Mouse (Mus musculus) midbrain, embryonic 10.5 days (tissue): ENCODE data around the gene Cdkn2aipnl. TPM values are rescaled to one million over a fixed set of nuclear protein-coding genes. Genes with fewer than 3 reads are reported as not detected.

Source experiments
- DNase-seq: peaks from one replicate; pipeline ENCODE4 v3.0.0-alpha.2; 2017; ENCODE audit warnings: low spot score
- H3K27ac ChIP-seq: fragments of 300-500 bp; sonication (generic); replicated peaks from 2 replicates; pipeline ENCODE4 v1.5.1; 2016; ENCODE audit warnings: mild to moderate bottlenecking
- H3K27me3 ChIP-seq: fragments of 300-500 bp; sonication (generic); 2 replicates; pipeline ENCODE4 v1.6.1; 2016; ENCODE audit warnings: low read depth, mild to moderate bottlenecking; ENCODE audit not compliant: poor library complexity, severe bottlenecking
- H3K36me3 ChIP-seq: fragments of 300-500 bp; sonication (generic); 2 replicates; pipeline ENCODE4 v1.6.1; 2016; ENCODE audit warnings: mild to moderate bottlenecking, moderate library complexity
- H3K4me1 ChIP-seq: fragments of 300-500 bp; sonication (generic); 2 replicates; pipeline ENCODE4 v1.6.1; 2016
- H3K4me3 ChIP-seq: fragments of 300-500 bp; sonication (generic); 2 replicates; pipeline ENCODE4 v1.5.1; 2016; ENCODE audit warnings: mild to moderate bottlenecking, moderate library complexity
- H3K9me3 ChIP-seq: fragments of 300-500 bp; sonication (generic); replicated peaks from 2 replicates; pipeline ENCODE4 v1.6.1; 2016; ENCODE audit warnings: mild to moderate bottlenecking
- WGBS: fragments of 180-500 bp; shearing (Covaris S2); methylation state at CpG from one replicate; pipeline ENCODE4 v1.1.7; 2016; 5-methylcytosine and 5-hydroxymethylcytosine counted together
- polyA plus RNA-seq: library from polyadenylated mRNA; unstranded; fragments of >200 nt; fragmentation: Nextera tagmentation; extraction: Ambion mirVana; gene quantifications from 2 replicates; pipeline ENCODE4 v1.2.1, GENCODE M21; 2016

Gene Cdkn2aipnl
- polyA plus RNA-seq, 1 experiment from 2014 or later = 141 TPM

- DNase-seq = no peak
- 0 out of 2 replicates have a peak overlapping the region, but pooled peaks have one; percentile 13 for H3K27ac ChIP-seq
- H3K4me3 ChIP-seq = no peak overlapping the region
- no peaks in the 10 kb centered on the region for H3K27me3 ChIP-seq
- 73% methylated on average over 6 of the region's 6 CpGs for WGBS
- H3K36me3 ChIP-seq = no peaks in the 10 kb centered on the region
- no peaks in the 10 kb centered on the region for H3K9me3 ChIP-seq
- peaks cover 2% of the 10 kb centered on the region; the same call in 1 of the 2 replicates for H3K4me1 ChIP-seq
Measured at GRCm38 (mm10) chr11:51937361-51937781, 30.1 kb upstream of the Cdkn2aipnl start.

GRCm38 (mm10) chr11:51938817-51939589 is 28.5 kb upstream of the Cdkn2aipnl start:
- DNase-seq = no peak
- Histone ChIP-seq H3K4me3 (no peak overlapping the region), H3K36me3 (no peaks in the 10 kb centered on the region), H3K27ac (no peak overlapping the region), H3K9me3 (no peaks in the 10 kb centered on the region), H3K27me3 (no peaks in the 10 kb centered on the region), H3K4me1 (peaks cover 5% of the 10 kb centered on the region)
- 86% methylated on average over 12 of the region's 12 CpGs for WGBS

GRCm38 (mm10) chr11:51939590-51939955 is 27.9 kb upstream of the Cdkn2aipnl start:
- 85% methylated on average over 8 of the region's 8 CpGs for WGBS
- Histone ChIP-seq H3K27me3 (no peaks in the 10 kb centered on the region), H3K9me3 (no peaks in the 10 kb centered on the region), H3K27ac (no peak overlapping the region), H3K4me1 (peaks cover 5% of the 10 kb centered on the region), H3K4me3 (no peak overlapping the region), H3K36me3 (no peaks in the 10 kb centered on the region)
- no peak for DNase-seq

- Histone ChIP-seq H3K9me3 (no peaks in the 10 kb centered on the region), H3K36me3 (no peaks in the 10 kb centered on the region), H3K27me3 (no peaks in the 10 kb centered on the region), H3K27ac (no peak overlapping the region), H3K4me1 (peaks cover 5% of the 10 kb centered on the region), H3K4me3 (no peak overlapping the region)
- DNase-seq = no peak
- WGBS = 80% methylated on average over 13 of the region's 13 CpGs
Measured at GRCm38 (mm10) chr11:51940511-51940955, 26.9 kb upstream of the Cdkn2aipnl start.

GRCm38 (mm10) chr11:51942602-51943499 is 24.6 kb upstream of the Cdkn2aipnl start:
- Histone ChIP-seq H3K4me3 (no peak overlapping the region), H3K27me3 (no peaks in the 10 kb centered on the region), H3K4me1 (peaks cover 3% of the 10 kb centered on the region), H3K36me3 (no peaks in the 10 kb centered on the region), H3K9me3 (no peaks in the 10 kb centered on the region), H3K27ac (no peak overlapping the region)
- WGBS = 75% methylated on average over 15 of the region's 15 CpGs
- DNase-seq = no peak

GRCm38 (mm10) chr11:51943500-51943841 is 24.0 kb upstream of the Cdkn2aipnl start:
- 62% methylated on average over 6 of the region's 6 CpGs for WGBS
- no peak for DNase-seq
- Histone ChIP-seq H3K36me3 (no peaks in the 10 kb centered on the region), H3K27ac (no peak overlapping the region), H3K4me3 (no peak overlapping the region), H3K9me3 (no peaks in the 10 kb centered on the region), H3K27me3 (no peaks in the 10 kb centered on the region), H3K4me1 (peaks cover 3% of the 10 kb centered on the region)

GRCm38 (mm10) chr11:51944239-51944638 is 23.2 kb upstream of the Cdkn2aipnl start:
- Histone ChIP-seq H3K27ac (no peak overlapping the region), H3K9me3 (no peaks in the 10 kb centered on the region), H3K36me3 (no peaks in the 10 kb centered on the region), H3K4me3 (no peak overlapping the region), H3K4me1 (peaks cover 3% of the 10 kb centered on the region), H3K27me3 (no peaks in the 10 kb centered on the region)
- no peak for DNase-seq
- 87% methylated on average over 3 of the region's 3 CpGs for WGBS

GRCm38 (mm10) chr11:51945548-51945947 is 21.9 kb upstream of the Cdkn2aipnl start:
- DNase-seq = no peak
- Histone ChIP-seq H3K9me3 (no peaks in the 10 kb centered on the region), H3K4me3 (no peak overlapping the region), H3K36me3 (no peaks in the 10 kb centered on the region), H3K4me1 (peaks cover 3% of the 10 kb centered on the region), H3K27me3 (no peaks in the 10 kb centered on the region), H3K27ac (no peak overlapping the region)
- 59% methylated on average over 8 of the region's 8 CpGs for WGBS

- WGBS = 85% methylated on average over 6 of the region's 6 CpGs
- Histone ChIP-seq H3K4me1 (peaks cover 3% of the 10 kb centered on the region), H3K4me3 (no peak overlapping the region), H3K27me3 (no peaks in the 10 kb centered on the region), H3K27ac (no peak overlapping the region), H3K36me3 (no peaks in the 10 kb centered on the region), H3K9me3 (no peaks in the 10 kb centered on the region)
- DNase-seq = no peak
Measured at GRCm38 (mm10) chr11:51946144-51946543, 21.3 kb upstream of the Cdkn2aipnl start.

- WGBS = 86% methylated on average over 9 of the region's 9 CpGs
- Histone ChIP-seq H3K9me3 (no peaks in the 10 kb centered on the region), H3K27ac (no peak overlapping the region), H3K27me3 (no peaks in the 10 kb centered on the region), H3K4me1 (no peaks in the 10 kb centered on the region), H3K36me3 (no peaks in the 10 kb centered on the region), H3K4me3 (no peak overlapping the region)
- DNase-seq = no peak
Measured at GRCm38 (mm10) chr11:51949155-51949840, 18.2 kb upstream of the Cdkn2aipnl start.

GRCm38 (mm10) chr11:51949919-51950318 is 17.5 kb upstream of the Cdkn2aipnl start:
- no peaks in the 10 kb centered on the region for H3K9me3 ChIP-seq
- no peak overlapping the region for H3K4me3 ChIP-seq
- H3K27me3 ChIP-seq = no peaks in the 10 kb centered on the region
- 91% methylated on average over 9 of the region's 9 CpGs for WGBS
- DNase-seq = no peak
- H3K36me3 ChIP-seq = no peaks in the 10 kb centered on the region
- no peak overlapping the region for H3K27ac ChIP-seq
- H3K4me1 ChIP-seq = no peaks in the 10 kb centered on the region

- no peak for DNase-seq
- Histone ChIP-seq H3K36me3 (no peaks in the 10 kb centered on the region), H3K27me3 (no peaks in the 10 kb centered on the region), H3K27ac (no peak overlapping the region), H3K9me3 (no peaks in the 10 kb centered on the region), H3K4me3 (no peak overlapping the region), H3K4me1 (no peaks in the 10 kb centered on the region)
- WGBS = 44% methylated on average over 5 of the region's 5 CpGs
Measured at GRCm38 (mm10) chr11:51951861-51952420, 15.5 kb upstream of the Cdkn2aipnl start.
